7 mouse cellular contexts compared by ENCODE assay signal in the genomic region with DNA sequence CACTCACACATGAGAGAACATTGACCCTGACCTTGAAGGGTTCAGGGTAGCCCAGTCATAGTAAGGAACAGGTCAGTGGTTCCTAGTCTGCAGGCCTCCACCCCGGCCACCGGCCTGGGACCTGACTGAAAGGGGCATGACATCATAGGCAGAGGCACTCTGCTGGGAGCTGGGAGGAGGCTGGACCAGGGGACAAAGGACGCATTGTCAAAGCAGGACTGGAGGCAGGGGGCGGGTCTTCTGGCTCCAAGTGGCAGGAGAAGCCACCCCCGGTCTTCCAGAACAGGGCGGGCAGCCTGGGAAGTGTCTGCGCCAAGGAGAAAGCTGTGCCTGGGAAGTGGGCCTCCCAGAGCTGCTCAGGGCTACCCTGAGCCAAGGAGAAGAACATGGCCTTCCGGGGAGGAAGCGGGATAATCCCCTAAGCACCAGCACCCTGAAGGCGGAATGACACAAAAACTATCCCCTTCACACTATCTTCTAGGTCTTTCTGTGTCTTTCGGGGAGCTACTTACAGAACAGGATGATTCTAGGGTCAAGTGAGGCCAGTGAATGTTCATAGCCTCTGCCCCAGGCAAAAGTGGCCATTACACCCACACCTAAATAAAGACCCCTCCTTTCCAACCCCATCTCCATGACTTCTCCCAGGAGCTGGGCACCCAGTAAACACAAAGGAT. TPM values are rescaled to one million over a fixed set of nuclear protein-coding genes. Genes with fewer than 3 reads are reported as not detected.
DNase-seq lines count a peak whose midpoint lies in the region; ATAC-seq and TF ChIP-seq lines count a peak whose summit lies in the region.

No protein-coding gene starts in this region.

- peak overlapping the region; percentile 3; the same call in 1 of the 2 replicates for H3K4me2 ChIP-seq in limb, embryonic 14.5 days (replicated peaks; ENCODE audit: low read depth, low read length, severe bottlenecking)
- peak overlapping the region; percentile 82 for H3K4me2 ChIP-seq in myocyte (ENCODE audit: low read depth)

- H3K4me3 ChIP-seq in kidney, adult 2 months (ENCODE audit: insufficient read depth, low read depth, low read length), result no peak overlapping the region
- no peak overlapping the region for H3K4me3 ChIP-seq in limb, embryonic 14.5 days (replicated peaks; ENCODE audit: low read length)
- no peak overlapping the region for H3K4me3 ChIP-seq in myocyte

- POLR2A ChIA-PET in Patski (lab: Charles Lee), result interaction anchor here (0.7 to 1.3 kb wide), 4 partner anchors 15 to 1225 kb away, joined by 3 to 4 read pairs (median 4); no protein-coding TSS in a partner anchor

- TF ChIP-seq CTCF in Patski (IDR thresholded peaks at IDR 0.05), result no peak
- TF ChIP-seq CTCF in kidney, adult 2 months (conservative IDR thresholded peaks at IDR 0.05; ENCODE audit: insufficient read depth, insufficient read length, low read depth, low read length), result no peak

- no peak for DNase-seq in Patski (ENCODE audit: low read depth, low spot score)
- DNase-seq in embryo, embryonic 10.5 days (ENCODE audit: low spot score), result peak; percentile 94
- DNase-seq in heart, adult 8-10 months (ENCODE audit: low spot score), result peak; percentile 64
- DNase-seq in kidney, adult 2 months, result peak; percentile 82
- DNase-seq in limb, embryonic 14.5 days (ENCODE audit: low spot score), result peak; percentile 68
- DNase-seq in urinary bladder, adult 2 months (ENCODE audit: low spot score), result no peak

- peak overlapping the region; percentile 4; the same call in 1 of the 2 replicates for H3K27ac ChIP-seq in kidney, adult 2 months (ENCODE audit: insufficient read depth, low read depth, low read length)
- H3K27ac ChIP-seq in limb, embryonic 14.5 days (replicated peaks; ENCODE audit: low read depth, low read length), result peak overlapping the region; percentile 64

- H3K27me3 ChIP-seq in Patski (no peaks in the 10 kb centered on the region), myocyte (ENCODE audit: control insufficient read depth, insufficient read depth, insufficient read length) (no peaks in the 10 kb centered on the region)
- no peaks in the 10 kb centered on the region for H3K27me3 ChIP-seq in kidney, adult 2 months (replicated peaks; ENCODE audit: control insufficient read depth, insufficient read depth, low read length)
- H3K27me3 ChIP-seq in limb, embryonic 14.5 days (ENCODE audit: control insufficient read depth, insufficient read depth, low read length), result no peaks in the 10 kb centered on the region

- no peak for TF ChIP-seq POLR2A in kidney, adult 2 months (IDR thresholded peaks at IDR 0.05; ENCODE audit: low read depth, low read length)
- TF ChIP-seq POLR2A in limb, embryonic 14.5 days (IDR thresholded peaks at IDR 0.05; ENCODE audit: borderline replicate concordance, extremely low read depth, insufficient read depth, insufficient read length), result no peak
- TF ChIP-seq POLR2A in myocyte (IDR thresholded peaks at IDR 0.05; ENCODE audit: insufficient read length, low read depth), result peak; percentile 14

- H3K9me3 ChIP-seq in limb, embryonic 14.5 days (ENCODE audit: control insufficient read depth, low read length), result no peaks in the 10 kb centered on the region

- 0 out of 2 replicates have a peak overlapping the region, but pooled peaks have one; percentile 21 for H3K9ac ChIP-seq in limb, embryonic 14.5 days (ENCODE audit: low read depth, low read length, severe bottlenecking)

- H3K36me3 ChIP-seq in kidney, adult 2 months (ENCODE audit: control insufficient read depth, insufficient read depth, low read length), result no peaks in the 10 kb centered on the region
- 0 out of 2 replicates have a peak, but pooled peaks cover 3% of the 10 kb centered on the region for H3K36me3 ChIP-seq in limb, embryonic 14.5 days (ENCODE audit: control insufficient read depth, insufficient read depth, low read length)
- H3K36me3 ChIP-seq in myocyte (ENCODE audit: control insufficient read depth, insufficient read depth), result no peaks in the 10 kb centered on the region

- CTCF ChIA-PET in Patski (lab: Charles Lee), result interaction anchor here (1.1 to 1.8 kb wide), 3 partner anchors 13 to 134 kb away, joined by 4 to 6 read pairs (median 4); a partner anchor contains a TSS

- in situ Hi-C loops in Patski (cut with MboI; ENCODE audit: low pct_unique_long_range_greater_than_20kb), result no loop called here

- H3K4me1 ChIP-seq in kidney, adult 2 months (ENCODE audit: control insufficient read depth, insufficient read depth, low read length), result peaks cover 45% of the 10 kb centered on the region
- H3K4me1 ChIP-seq in limb, embryonic 14.5 days (ENCODE audit: control insufficient read depth, insufficient read depth, low read length), result peaks cover 79% of the 10 kb centered on the region

- 24% methylated on average over 11 of the region's 11 CpGs for WGBS in kidney, adult 2 months
- 38% methylated on average over 11 of the region's 11 CpGs for WGBS in limb, embryonic 14.5 days

- ATAC-seq in Patski, result peak; percentile 70
- ATAC-seq in limb, embryonic 14.5 days (ENCODE audit: low FRiP score, low read depth), result peak; percentile 64

- H3K79me2 ChIP-seq in myocyte (ENCODE audit: control insufficient read depth, insufficient read depth), result peaks cover 95% of the 10 kb centered on the region

- H3ac ChIP-seq in myocyte (ENCODE audit: control insufficient read depth, insufficient read length), result no peak overlapping the region

TF ChIP-seq in myocyte, 11 proteins besides CTCF, POLR2A, EP300 and RAD21:
- TF ChIP-seq MAX (IDR thresholded peaks at IDR 0.05; ENCODE audit: low read depth) (no peak), POLR2AphosphoS2 (IDR thresholded peaks at IDR 0.05; ENCODE audit: insufficient read length, low read depth) (no peak), REST (IDR thresholded peaks at IDR 0.05; ENCODE audit: insufficient read depth, insufficient read length) (no peak), TCF12 (IDR thresholded peaks at IDR 0.05; ENCODE audit: insufficient read depth, poor library complexity, severe bottlenecking) (no peak), E2F4 (IDR thresholded peaks at IDR 0.05; ENCODE audit: insufficient read depth) (no peak), TCF3 (IDR thresholded peaks at IDR 0.05; ENCODE audit: insufficient read length, low read depth) (no peak), CEBPB (IDR thresholded peaks at IDR 0.05; ENCODE audit: insufficient read depth, poor library complexity, severe bottlenecking) (no peak), SRF (IDR thresholded peaks at IDR 0.05; ENCODE audit: control insufficient read depth, insufficient read length, low read depth) (no peak), MYOG (IDR thresholded peaks at IDR 0.05; ENCODE audit: control insufficient read depth in 1 of 3, insufficient read depth in 1 of 3, insufficient read length in 2 of 3, low read depth in 2 of 3) (no peak), USF1 (IDR thresholded peaks at IDR 0.05; ENCODE audit: low read depth) (no peak), MYOD1 (IDR thresholded peaks at IDR 0.05; ENCODE audit: control insufficient read depth in 1 of 3, insufficient read length in 2 of 3, low read depth in 2 of 3) (no peak)

RNA-seq across cellular contexts. Expression of a gene that starts 44.1 kb away (rescaled TPM):
- polyA plus RNA-seq in Patski (2021) (98.6 TPM), myocyte (2012; fragmentation: generic; extraction: Trizol) (127 TPM)
- 10 to 100 TPM; 81.6 to 92.4 (median 84.5) TPM for total RNA-seq in heart, adult 8-10 months (2022)
- 32.0 and 38.8 TPM in 2 replicates for polyA plus RNA-seq in kidney, adult 2 months (2012; rRNA removed)
- 75.9 and 89.8 TPM in 2 replicates for polyA plus RNA-seq in limb, embryonic 14.5 days (2012; rRNA removed)
- 37.0 and 39.3 TPM in 2 replicates for polyA plus RNA-seq in limb, embryonic 14.5 days (2014; fragmentation: Nextera tagmentation; extraction: Ambion mirVana)
- polyA plus RNA-seq in urinary bladder, adult 2 months (2012; rRNA removed), result 24.5 and 61.9 TPM in 2 replicates

Comparison
In these comparisons a context has a peak if more than half of its experiments do, and no peak if none do; other contexts are left out.
1. DNase-seq: peak in embryo, embryonic 10.5 days (single experiment), heart, adult 8-10 months (single experiment), kidney, adult 2 months (single experiment) and limb, embryonic 14.5 days (single experiment); none in Patski (single experiment) and urinary bladder, adult 2 months (single experiment).